Mouse (Mus musculus) gastrocnemius, postnatal 36 days (tissue): ENCODE measurements around the gene Map4k5. TPM values are rescaled to one million over a fixed set of nuclear protein-coding genes. Genes with fewer than 3 reads are reported as not detected.

ENCODE experiments used
- DNase-seq, 2 experiments: peaks; one replicate each; pipeline ENCODE4 v3.0.0; 2022
- intact Hi-C: fragments of 180-260 bp; cut with DNase I; formaldehyde crosslinking; loops from one replicate; pipeline ENCODE4 v1.15.1; 2025
- total RNA-seq, 2 experiments: library from RNA; stranded (reverse); gene quantifications; 2 replicates each; pipeline ENCODE4 v1.2.3; 2021

Map4k5 gene
- total RNA-seq, 2 experiments from 2014 or later: 18.2 to 20.5 TPM

- no peak for DNase-seq
- intact Hi-C loops: loop anchor here (5.0 kb wide), 2 partner anchors 43 to 158 kb away; no protein-coding TSS in a partner anchor
Measured at GRCm38 (mm10) chr12:69890051-69890450, 2.9 kb downstream of the Map4k5 start.

DNA sequence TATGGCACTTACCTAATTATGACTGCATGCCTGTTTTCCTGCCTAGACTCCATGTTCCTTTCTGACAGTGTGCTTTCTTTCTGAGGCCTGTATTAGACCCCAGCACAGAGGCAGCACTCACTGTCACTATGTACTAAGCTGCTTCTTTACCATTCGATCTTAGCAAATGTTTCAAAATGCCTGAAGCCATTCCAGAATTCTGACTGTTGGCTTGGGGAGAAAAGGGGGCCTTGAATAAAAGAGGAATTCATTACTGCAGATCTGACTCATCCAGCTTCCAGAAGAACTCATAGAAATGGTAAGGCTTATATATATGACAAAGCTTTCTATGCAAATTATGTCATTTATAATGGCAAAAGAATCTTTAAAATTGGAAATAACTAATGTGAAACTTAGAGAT, 4.7 kb downstream of the Map4k5 start:
- intact Hi-C loops: no loop called here
- DNase-seq: no peak

DNA sequence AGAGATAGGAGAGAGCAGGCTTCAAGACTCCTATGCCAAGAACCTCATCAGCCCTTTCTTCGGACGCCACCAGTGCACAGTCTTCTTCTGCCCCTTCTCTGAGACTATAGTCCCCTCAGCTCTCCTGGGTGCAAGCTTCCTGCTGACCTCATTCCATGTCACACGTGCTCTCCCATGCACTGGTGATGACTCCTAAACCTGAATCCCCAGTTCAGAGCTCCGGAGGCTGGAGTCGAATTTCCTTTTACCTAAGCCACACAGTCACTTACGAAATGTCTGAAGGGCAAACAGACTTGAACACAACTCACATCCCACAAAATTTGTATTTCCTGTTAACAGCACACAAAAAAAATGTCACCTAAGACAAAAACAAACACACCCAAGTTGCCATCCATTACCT, 5.2 kb downstream of the Map4k5 start:
- no peak for DNase-seq
- intact Hi-C loops: no loop called here

DNA sequence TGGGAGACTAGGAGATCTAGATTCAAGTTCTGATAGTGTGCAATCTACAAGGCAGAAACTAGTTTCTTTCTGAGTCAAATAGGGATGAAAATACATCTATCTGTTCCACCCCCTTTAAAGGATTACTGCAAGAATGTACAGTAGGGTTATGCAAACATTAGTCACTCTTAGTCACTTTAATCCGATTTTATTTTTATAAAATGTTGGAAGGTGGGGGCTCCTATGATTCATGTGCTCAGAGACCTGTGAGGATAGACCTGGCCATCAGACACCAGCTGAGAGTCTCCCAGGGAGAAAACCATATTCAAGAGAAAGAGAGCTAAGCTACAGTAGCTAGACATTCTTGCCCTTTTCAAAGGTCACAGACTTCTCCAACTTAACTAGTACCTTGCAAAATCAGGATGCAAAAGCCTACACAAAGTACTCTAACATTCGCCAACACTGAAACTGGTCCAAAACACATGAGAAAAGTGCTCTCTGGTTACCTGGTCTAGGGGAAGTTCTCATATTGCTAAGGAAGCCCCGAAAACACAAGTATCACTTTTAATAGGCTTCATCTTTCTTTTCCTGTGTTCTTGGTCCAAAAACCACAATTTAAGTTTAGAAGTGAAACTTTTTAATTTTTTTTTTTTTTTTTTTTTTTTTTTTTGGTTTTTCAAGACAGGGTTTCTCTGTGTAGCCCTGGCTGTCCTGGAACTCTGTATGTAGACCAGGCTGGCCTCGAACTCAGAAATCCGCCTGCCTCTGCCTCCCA, 7.7 kb downstream of the Map4k5 start:
- DNase-seq: no peak
- intact Hi-C loops: no loop called here

DNA sequence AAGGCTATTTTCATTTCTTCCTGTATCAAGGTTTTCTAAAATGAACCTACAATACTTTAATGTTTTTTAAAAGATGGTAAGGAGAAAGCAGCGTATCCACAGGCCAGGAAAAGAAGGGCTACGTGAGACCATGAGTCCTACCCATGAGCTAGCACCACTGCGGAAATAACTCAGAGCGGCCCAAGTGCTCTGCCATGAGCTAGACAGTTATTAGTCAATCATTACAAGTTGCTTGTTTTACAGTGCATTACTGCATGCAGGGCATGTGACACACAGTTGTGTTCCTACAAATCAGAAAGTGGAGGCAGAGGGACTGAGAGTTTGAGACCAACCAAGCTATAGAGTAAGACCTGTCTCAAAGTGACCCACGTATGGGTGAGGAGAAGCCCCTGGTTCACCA, 8.9 kb downstream of the Map4k5 start:
- DNase-seq: no peak
- intact Hi-C loops: no loop called here

GRCm38 (mm10) chr12:69881198-69881905, 11.6 kb downstream of the Map4k5 start:
- DNase-seq: no peak
- intact Hi-C loops: no loop called here

- no peak for DNase-seq
- intact Hi-C loops: no loop called here
Measured at GRCm38 (mm10) chr12:69879739-69880138, 13.3 kb downstream of the Map4k5 start.

GRCm38 (mm10) chr12:69879172-69879665, 13.8 kb downstream of the Map4k5 start:
- intact Hi-C loops: no loop called here
- DNase-seq: no peak

GRCm38 (mm10) chr12:69877842-69878363, 15.1 kb downstream of the Map4k5 start:
- intact Hi-C loops: no loop called here
- DNase-seq: no peak

- DNase-seq: no peak
- intact Hi-C loops: no loop called here
Measured at GRCm38 (mm10) chr12:69871632-69872031, 21.4 kb downstream of the Map4k5 start.

- intact Hi-C loops: no loop called here
- no peak for DNase-seq
Measured at GRCm38 (mm10) chr12:69867338-69867737, 25.7 kb downstream of the Map4k5 start.

DNA sequence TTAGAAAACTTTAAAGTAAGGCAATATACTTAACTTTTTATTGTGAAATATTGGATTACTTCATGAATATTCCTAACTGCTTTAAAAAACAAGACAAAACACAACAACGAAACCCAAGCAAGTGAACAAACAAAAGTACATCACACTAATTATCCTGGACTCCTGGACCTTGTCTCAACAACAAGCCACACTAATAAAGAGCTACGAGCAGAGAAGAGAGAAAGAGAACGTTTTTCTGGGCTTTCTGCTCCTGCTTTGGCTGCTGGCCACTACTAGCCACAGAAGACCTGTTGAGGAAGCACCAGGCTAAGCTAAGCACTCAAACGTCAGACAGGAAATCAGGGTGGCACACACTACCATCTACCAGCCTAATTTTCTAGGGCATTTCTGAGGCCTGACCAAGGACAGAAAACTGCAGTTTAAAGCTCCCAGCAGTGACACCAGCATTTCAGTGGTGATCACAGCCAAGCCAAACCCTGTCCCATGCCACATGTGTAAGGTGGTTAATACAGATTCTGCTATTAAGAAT, 28.8 kb downstream of the Map4k5 start:
- DNase-seq: no peak
- intact Hi-C loops: no loop called here

- intact Hi-C loops: no loop called here
- no peak for DNase-seq
Measured at GRCm38 (mm10) chr12:69863505-69863904, 29.5 kb downstream of the Map4k5 start.

GRCm38 (mm10) chr12:69858847-69859246, 34.2 kb downstream of the Map4k5 start:
- no peak for DNase-seq
- intact Hi-C loops: no loop called here

DNA sequence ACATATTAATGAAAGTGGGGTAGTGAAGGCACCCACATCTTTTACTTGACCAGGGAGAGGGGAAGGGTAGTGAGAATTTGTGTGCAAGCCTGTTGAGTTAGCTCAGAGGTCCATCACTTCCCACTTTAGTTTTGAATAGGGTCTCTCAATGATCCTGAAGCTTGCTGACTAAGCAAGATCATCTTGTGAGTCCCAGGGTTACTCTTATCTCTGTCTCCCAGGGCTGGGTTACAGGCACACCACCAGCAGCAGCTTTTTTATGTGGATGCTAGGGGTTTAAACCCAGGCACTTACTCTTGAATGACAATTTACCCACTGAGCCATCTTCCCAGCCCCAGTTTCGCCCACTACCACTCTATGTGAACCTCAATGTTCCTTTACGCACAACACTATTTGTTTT, 35.4 kb downstream of the Map4k5 start:
- intact Hi-C loops: no loop called here

DNA sequence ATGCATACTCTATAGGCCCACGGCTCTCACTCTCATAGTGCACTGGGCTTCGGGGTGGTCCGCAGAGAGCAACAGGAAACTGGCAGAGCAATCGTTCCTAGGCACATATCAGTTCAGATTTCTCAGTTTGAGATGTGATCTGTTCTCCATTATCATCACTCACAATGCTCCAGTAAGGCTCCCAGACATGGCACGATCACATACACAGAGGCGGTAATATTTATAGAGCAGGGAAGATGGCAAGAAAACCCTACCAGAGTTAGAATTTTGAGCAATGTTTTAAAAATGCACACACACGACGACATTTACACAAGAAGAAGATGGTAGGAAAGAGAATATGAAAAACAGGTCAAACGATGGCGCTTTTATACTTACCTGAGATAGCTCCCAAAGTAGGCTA, 36.6 kb downstream of the Map4k5 start:
- DNase-seq: no peak
- intact Hi-C loops: no loop called here

More for the DNA sequence above, 35.4 kb downstream of the Map4k5 start:
- DNase-seq: no peak

GRCm38 (mm10) chr12:69855641-69856300, 37.2 kb downstream of the Map4k5 start:
- intact Hi-C loops: no loop called here
- no peak for DNase-seq

- DNase-seq: no peak
- intact Hi-C loops: no loop called here
Measured at GRCm38 (mm10) chr12:69853942-69854341, 39.1 kb downstream of the Map4k5 start.

DNA sequence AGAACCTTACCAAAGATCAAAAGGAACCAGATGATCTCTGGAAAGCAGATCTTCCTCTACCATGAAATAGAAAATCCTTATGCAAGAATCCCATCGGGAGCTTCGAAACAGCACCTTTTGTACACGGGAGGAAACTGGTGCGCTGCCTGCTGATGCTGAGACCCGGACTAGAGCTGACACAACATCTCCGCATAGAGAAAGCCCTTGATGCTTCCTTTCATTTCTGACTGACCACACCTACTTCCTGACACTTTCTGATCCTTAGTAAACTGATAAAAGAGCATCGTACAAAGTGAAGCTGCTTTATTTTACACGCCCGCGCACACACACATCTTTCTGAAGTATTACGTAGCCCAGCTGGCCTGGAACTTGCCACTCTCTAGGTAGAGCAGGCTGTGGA, 39.6 kb downstream of the Map4k5 start:
- intact Hi-C loops: no loop called here
- DNase-seq: no peak

GRCm38 (mm10) chr12:69852288-69852687, 40.7 kb downstream of the Map4k5 start:
- intact Hi-C loops: no loop called here
- DNase-seq: no peak
